Mouse (Mus musculus): ENCODE results near the gene Hs6st1.

- no peak for TF ChIP-seq CTCF (IDR thresholded peaks at IDR 0.05; ENCODE audit: control insufficient read depth, insufficient read depth, low read length)
- no peak for TF ChIP-seq POLR2A (IDR thresholded peaks at IDR 0.05; ENCODE audit: borderline replicate concordance, control insufficient read depth, low read depth, low read length)
These were observed 62.3 kb downstream of the Hs6st1 start for GRCm38 (mm10) chr1:36130307-36131035.

Data from bone marrow, adult 2 months (tissue).